Mouse (Mus musculus): ENCODE data around the gene Gpr137b.
"Not testable (repeated sequence)": the region's sequence is repeated elsewhere in the genome, so short reads cannot be mapped to it uniquely, and the experiment has no call there.

DNA sequence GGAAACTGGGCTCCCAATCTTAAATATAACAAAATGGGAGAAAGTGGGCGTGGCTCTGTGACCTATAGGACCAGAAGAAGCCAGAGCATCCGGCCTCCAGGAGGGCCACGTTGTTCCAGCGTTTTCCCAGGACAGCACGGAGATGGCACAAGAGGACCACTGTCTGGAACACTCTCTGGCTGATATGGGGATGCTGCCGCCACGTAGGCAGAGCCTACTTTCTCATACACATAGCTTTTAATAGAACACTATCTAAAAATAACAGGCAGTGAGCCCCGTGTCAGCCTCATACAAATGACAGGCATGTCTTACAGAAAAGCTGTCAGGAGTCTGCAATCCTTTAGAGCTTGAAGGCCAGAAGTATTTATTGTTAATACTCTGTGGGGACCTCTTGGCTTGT lies 35.7 kb downstream of the Gpr137b start:
- TF ChIP-seq CTCF (IDR thresholded peaks at IDR 0.05; ENCODE audit: low read depth); EP300 (optimal IDR thresholded peaks at IDR 0.05): not testable (repeated sequence)

All from stomach, postnatal 0 days (tissue).